19 mouse cellular contexts compared by ENCODE assay signal in the genomic region with DNA sequence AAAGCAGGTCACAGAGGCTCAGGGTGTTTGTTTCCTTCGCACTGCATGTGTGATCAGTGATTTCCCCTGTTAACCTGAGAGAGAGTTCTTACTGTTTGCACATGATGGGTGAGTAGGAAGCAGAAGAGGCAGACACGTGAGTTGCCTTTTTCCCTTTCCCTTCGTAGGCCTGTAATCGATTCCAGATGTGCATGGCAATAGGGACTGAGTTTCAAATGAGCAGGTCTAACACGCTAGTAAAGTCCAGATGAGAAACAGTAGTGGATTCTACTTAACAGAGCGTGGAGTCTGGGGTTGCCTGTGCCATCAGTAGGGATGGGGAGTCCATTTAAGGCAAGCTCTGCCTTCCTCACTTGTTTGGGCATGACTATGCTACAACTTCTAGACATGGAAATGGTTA.
A peak's percentile ranks its signal among the peaks of the same experiment; 100 is the strongest.
DNase-seq lines count a peak whose midpoint lies in the region; ATAC-seq lines count a peak whose summit lies in the region.
"Had no signal": no experiment of that assay in that cellular context is flagged by ENCODE, and none has a peak within 500 bp of the region (broad histone marks: within the 10 kb centered on the region; RNA-seq: fewer than 3 reads in every experiment).

No protein-coding gene starts in this region.

- 82% methylated on average over 6 of the region's 6 CpGs for WGBS in kidney, embryonic 16.5 days

- no peaks in the 10 kb centered on the region for H3K27me3 ChIP-seq in kidney, embryonic 16.5 days (ENCODE audit: insufficient read depth, low read length)
- H3K27me3 ChIP-seq: lung, embryonic 15.5 days; midbrain, embryonic 12.5 days; neural tube, embryonic 13.5 days had no signal

- no peak overlapping the region for H3K9ac ChIP-seq in kidney, embryonic 16.5 days (replicated peaks; ENCODE audit: low read length)
- H3K9ac ChIP-seq: liver, embryonic 14.5 days; lung, embryonic 15.5 days; midbrain, embryonic 12.5 days; neural tube, embryonic 13.5 days had no signal

- H3K27ac ChIP-seq in kidney, embryonic 16.5 days (ENCODE audit: low read length): no peak overlapping the region
- H3K27ac ChIP-seq: kidney, postnatal 0 days; liver, embryonic 14.5 days; lung, embryonic 15.5 days; macrophage; midbrain, embryonic 12.5 days; neural tube, embryonic 13.5 days had no signal

- H3K4me2 ChIP-seq in kidney, embryonic 16.5 days (replicated peaks; ENCODE audit: low read depth, low read length): no peak overlapping the region
- H3K4me2 ChIP-seq: lung, embryonic 15.5 days; midbrain, embryonic 12.5 days; neural tube, embryonic 13.5 days had no signal

- no peak overlapping the region for H3K4me3 ChIP-seq in kidney, embryonic 16.5 days (ENCODE audit: low read length)
- H3K4me3 ChIP-seq: lung, embryonic 15.5 days; midbrain, embryonic 12.5 days; neural tube, embryonic 13.5 days had no signal

- peaks cover 3% of the 10 kb centered on the region; the same call in 1 of the 2 replicates for H3K4me1 ChIP-seq in kidney, embryonic 16.5 days (ENCODE audit: insufficient read depth, low read length)

- ATAC-seq in kidney, embryonic 16.5 days (ENCODE audit: low FRiP score, low TSS enrichment): no peak
- ATAC-seq: forebrain, embryonic 14.5 days; hindbrain, embryonic 16.5 days had no signal

- H3K36me3 ChIP-seq in kidney, embryonic 16.5 days (ENCODE audit: insufficient read depth, low read length): peaks cover 15% of the 10 kb centered on the region; the same call in 1 of the 2 replicates

- H3K9me3 ChIP-seq in kidney, embryonic 16.5 days (ENCODE audit: low read length): no peaks in the 10 kb centered on the region
- H3K9me3 ChIP-seq: lung, embryonic 15.5 days; midbrain, embryonic 12.5 days; neural tube, embryonic 13.5 days had no signal

- peak; percentile 58 for DNase-seq in NIH3T3 (ENCODE audit: low read depth)
- peak; percentile 47 for DNase-seq in embryo, embryonic 11.5 days (ENCODE audit: low read depth, low spot score)
- DNase-seq in forelimb bud, embryonic 11.5 days (ENCODE audit: low read depth, low spot score): peak; percentile 89
- DNase-seq in mesoderm, embryonic 11.5 days (ENCODE audit: low read depth, low spot score): peak; percentile 73
- DNase-seq in thymus, adult 18-20 months: no peak
- DNase-seq in heart, adult 9 months (ENCODE audit: low spot score in 2 of 2): no peak
- DNase-seq: cerebellum, adult 8-10 months; heart, postnatal 36 days; kidney, adult 11 months; layer of hippocampus, postnatal 36 days had no signal

Comparison
In these comparisons a context has a peak if more than half of its experiments do, and no peak if none do; other contexts are left out.
1. DNase-seq: peak in NIH3T3 (single experiment), embryo, embryonic 11.5 days (single experiment), forelimb bud, embryonic 11.5 days (single experiment) and mesoderm, embryonic 11.5 days (single experiment); none in thymus, adult 18-20 months (0 of 2) and heart, adult 9 months (0 of 2).